In the genomic region with DNA sequence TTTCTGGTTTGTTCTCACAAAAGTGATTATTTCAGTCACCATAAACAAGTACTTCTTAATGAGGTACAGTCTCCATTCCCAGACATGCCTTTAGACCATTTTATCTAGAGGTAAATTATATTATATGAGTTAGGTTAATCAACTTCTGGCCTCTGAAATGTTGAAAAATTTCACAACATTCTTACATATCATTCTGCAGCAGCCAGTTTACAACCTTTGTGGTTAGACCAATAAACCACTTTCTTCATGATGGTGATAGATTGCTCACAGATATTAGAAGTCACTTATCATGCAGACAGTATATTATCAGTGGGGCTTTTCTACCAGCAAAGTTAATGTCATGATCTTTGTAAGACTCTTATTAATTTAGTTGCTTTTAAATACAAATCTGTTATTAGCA, we compare ENCODE assay signal across 23 mouse cellular contexts.
DNase-seq lines count a peak whose midpoint lies in the region; ATAC-seq and TF ChIP-seq lines count a peak whose summit lies in the region.
"Had no signal": no experiment of that assay in that cellular context is flagged by ENCODE, and none has a peak within 500 bp of the region (broad histone marks: within the 10 kb centered on the region; RNA-seq: fewer than 3 reads in every experiment).

No protein-coding gene starts in this region.

- H3K27ac ChIP-seq in intestine, embryonic 16.5 days (ENCODE audit: low read length) = no peak overlapping the region
- no peak overlapping the region for H3K27ac ChIP-seq in intestine, postnatal 0 days (ENCODE audit: low read depth, low read length)
- H3K27ac ChIP-seq in MEL (ENCODE audit: control insufficient read depth, low read depth, low read length) = peak overlapping the region; percentile 36; the same call in 1 of the 2 replicates

- no peaks in the 10 kb centered on the region for H3K9me3 ChIP-seq in intestine, embryonic 16.5 days (ENCODE audit: control insufficient read depth, low read length)
- no peaks in the 10 kb centered on the region for H3K9me3 ChIP-seq in intestine, postnatal 0 days (ENCODE audit: control insufficient read depth)
- no peaks in the 10 kb centered on the region for H3K9me3 ChIP-seq in MEL (replicated peaks; ENCODE audit: insufficient read depth, low read length)
- H3K9me3 ChIP-seq: G1E had no signal

- TF ChIP-seq RAD21 in MEL (IDR thresholded peaks at IDR 0.05; ENCODE audit: low read depth, low read length) = no peak

- H3K4me3 ChIP-seq in intestine, embryonic 16.5 days (ENCODE audit: low read length) = no peak overlapping the region
- no peak overlapping the region for H3K4me3 ChIP-seq in intestine, postnatal 0 days (ENCODE audit: low read depth, low read length)
- no peak overlapping the region for H3K4me3 ChIP-seq in MEL (ENCODE audit: control insufficient read depth in 1 of 2, insufficient read depth in 1 of 2, low read depth in 2 of 2, low read length in 2 of 2)

- no peak overlapping the region for H3K4me2 ChIP-seq in intestine, embryonic 16.5 days (ENCODE audit: low read depth, low read length)
- H3K4me2 ChIP-seq in intestine, postnatal 0 days (replicated peaks; ENCODE audit: low read depth) = no peak overlapping the region

- peak; percentile 73 for DNase-seq in 416B (ENCODE audit: low read depth)
- DNase-seq in MEL (ENCODE audit: low read depth, low spot score) = no peak
- DNase-seq in cerebellum, adult 18-20 months = no peak
- no peak for DNase-seq in liver
- DNase-seq: adrenal gland, adult 2 months; adrenal gland, adult 8-10 months; adrenal gland, postnatal 10 days; adrenal gland, postnatal 14 days; adrenal gland, postnatal 25 days; adrenal gland, postnatal 36 days; B cell, adult 2 months; cerebellum, adult 11 months; cerebellum, adult 11-12 months; cerebellum, adult 2 months; cerebellum, adult 8-10 months; cerebellum, adult 9-10 months had no signal

- H3K27me3 ChIP-seq in intestine, embryonic 16.5 days (replicated peaks; ENCODE audit: control insufficient read depth, insufficient read depth, low read length) = no peaks in the 10 kb centered on the region
- no peaks in the 10 kb centered on the region for H3K27me3 ChIP-seq in intestine, postnatal 0 days (replicated peaks; ENCODE audit: control insufficient read depth, insufficient read depth, low read length)
- H3K27me3 ChIP-seq in MEL (ENCODE audit: control insufficient read depth in 1 of 2, insufficient read depth in 2 of 2, low read length in 2 of 2) = no peaks in the 10 kb centered on the region
- H3K27me3 ChIP-seq: CH12.LX, Patski had no signal

- TF ChIP-seq EP300 in MEL (IDR thresholded peaks at IDR 0.05; ENCODE audit: low read depth in 1 of 2, low read length in 2 of 2) = peak; percentile 68 to 69; a peak in 3 of 4 replicates

- H3K79me2 ChIP-seq in MEL (ENCODE audit: control insufficient read depth, insufficient read depth, low read length, poor library complexity) = no peaks in the 10 kb centered on the region

- no peak overlapping the region for H3K9ac ChIP-seq in intestine, embryonic 16.5 days (ENCODE audit: low read depth, low read length)
- H3K9ac ChIP-seq in intestine, postnatal 0 days (ENCODE audit: low read depth, low read length) = no peak overlapping the region
- no peak overlapping the region for H3K9ac ChIP-seq in MEL (ENCODE audit: control insufficient read depth, low read depth, low read length, poor library complexity, severe bottlenecking)

- no peak for TF ChIP-seq CTCF in intestine, postnatal 0 days (IDR thresholded peaks at IDR 0.05; ENCODE audit: low read depth)
- TF ChIP-seq CTCF in MEL (IDR thresholded peaks at IDR 0.05 in 2 of 3, conservative IDR thresholded peaks at IDR 0.05 in 1 of 3; ENCODE audit: control insufficient read depth in 1 of 3, insufficient read depth in 1 of 3, low read depth in 2 of 3, low read length in 3 of 3, poor library complexity in 1 of 3, severe bottlenecking in 1 of 3) = no peak

- no peaks in the 10 kb centered on the region for H3K36me3 ChIP-seq in intestine, embryonic 16.5 days (ENCODE audit: control insufficient read depth, insufficient read depth, low read length)
- H3K36me3 ChIP-seq in intestine, postnatal 0 days (ENCODE audit: control insufficient read depth, insufficient read depth) = no peaks in the 10 kb centered on the region
- peaks cover 0 to 6% of the 10 kb centered on the region in 2 experiments; a peak in 2 of 4 replicates for H3K36me3 ChIP-seq in MEL (ENCODE audit: control insufficient read depth in 1 of 2, insufficient read depth in 2 of 2, low read length in 2 of 2)
- H3K36me3 ChIP-seq: G1E had no signal

- no peaks in the 10 kb centered on the region for H3K4me1 ChIP-seq in intestine, embryonic 16.5 days (ENCODE audit: control insufficient read depth, insufficient read depth, low read length)
- no peaks in the 10 kb centered on the region for H3K4me1 ChIP-seq in intestine, postnatal 0 days (replicated peaks; ENCODE audit: control insufficient read depth, insufficient read depth, low read length)
- peaks cover 2% of the 10 kb centered on the region in 2 experiments; a peak in 1 of 4 replicates for H3K4me1 ChIP-seq in MEL (ENCODE audit: control insufficient read depth in 1 of 2, insufficient read depth in 2 of 2, low read length in 2 of 2)

- TF ChIP-seq POLR2A in MEL (IDR thresholded peaks at IDR 0.05; ENCODE audit: control insufficient read depth in 1 of 2, insufficient read depth in 1 of 2, low read depth in 1 of 2, low read length in 2 of 2, poor library complexity in 1 of 2) = no peak

- ATAC-seq in intestine, embryonic 16.5 days = peak; percentile 62
- no peak for ATAC-seq in intestine, postnatal 0 days
- ATAC-seq: activated CD4-positive, CD25-positive, alpha-beta regulatory T cell, adult 4 months; CD4-positive, CD25-positive, alpha-beta regulatory T cell, adult 4 months; Patski had no signal

TF ChIP-seq in MEL, 35 proteins besides CTCF, POLR2A, EP300 and RAD21:
- TF ChIP-seq TBP (IDR thresholded peaks at IDR 0.05; ENCODE audit: low read depth, low read length) (no peak), TCF12 (IDR thresholded peaks at IDR 0.05; ENCODE audit: low read depth, low read length) (peak; percentile 74), MAX (IDR thresholded peaks at IDR 0.05; ENCODE audit: low read length) (no peak), GATA1 (IDR thresholded peaks at IDR 0.05; ENCODE audit: low read depth, low read length) (peak; percentile 70), KAT2A (conservative IDR thresholded peaks at IDR 0.05; ENCODE audit: low read depth, low read length) (no peak), NELFE (IDR thresholded peaks at IDR 0.05; ENCODE audit: low read depth, low read length) (no peak), GABPA (IDR thresholded peaks at IDR 0.05; ENCODE audit: low read depth, low read length) (no peak), CHD1 (IDR thresholded peaks at IDR 0.05; ENCODE audit: low read depth, low read length) (no peak), ELF1 (IDR thresholded peaks at IDR 0.05; ENCODE audit: low read depth, low read length) (no peak), SIN3A (IDR thresholded peaks at IDR 0.05; ENCODE audit: low read length) (no peak), MEF2A (IDR thresholded peaks at IDR 0.05; ENCODE audit: extremely low read depth, insufficient replicate concordance, low read depth, low read length, poor library complexity, severe bottlenecking) (no peak), MXI1 (IDR thresholded peaks at IDR 0.05; ENCODE audit: low read depth, low read length) (no peak), RCOR1 (IDR thresholded peaks at IDR 0.05; ENCODE audit: low read depth, low read length) (peak; percentile 53), MAFK (IDR thresholded peaks at IDR 0.05; ENCODE audit: borderline replicate concordance, low read depth, low read length) (no peak), ETS1 (IDR thresholded peaks at IDR 0.05; ENCODE audit: low read depth, low read length) (no peak), NRF1 (IDR thresholded peaks at IDR 0.05; ENCODE audit: insufficient read depth, low read depth, low read length, poor library complexity, severe bottlenecking) (no peak)
